Mouse (Mus musculus): ENCODE measurements at regions not wholly inside any gene's neighbourhood (a gene's known extent, or its start where the extent isn't known, plus 50 kb on each side); places are given as distances from the start of the nearest gene placed in this dataset.
"Not testable (repeated sequence)": the region's sequence is repeated elsewhere in the genome, so short reads cannot be mapped to it uniquely, and the experiment has no call there.

DNA sequence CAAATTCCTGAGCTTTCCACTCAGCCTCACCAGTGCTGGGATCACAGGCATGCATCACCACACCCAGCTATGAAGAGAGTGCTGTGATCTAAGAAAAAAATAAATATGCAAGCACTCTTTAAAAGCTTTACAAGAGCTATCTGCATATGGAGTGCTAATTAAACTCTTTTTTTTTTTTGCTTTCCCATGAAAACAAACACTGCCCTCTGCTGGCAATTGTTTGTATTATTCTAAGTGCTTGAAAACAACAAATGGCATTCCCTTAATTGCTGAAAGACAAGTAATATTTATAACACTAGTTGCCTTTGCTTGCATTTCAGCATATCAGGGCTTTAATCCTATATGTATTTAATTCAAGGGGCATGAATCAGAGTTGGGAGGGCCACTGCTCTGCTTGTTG is 91.8 kb downstream of the 5730507C01Rik start:
- DNase-seq, result peak; percentile 23

- peak; percentile 67 for DNase-seq
These were observed 95.5 kb downstream of the 5730507C01Rik start for GRCm38 (mm10) chr12:18609835-18610234.

GRCm38 (mm10) chr12:18610581-18610980 is 96.3 kb downstream of the 5730507C01Rik start:
- not testable (repeated sequence) for DNase-seq

Data from lung, postnatal 36 days (tissue).